Mouse (Mus musculus) CD4-positive, CD25-positive, alpha-beta regulatory T cell, adult 9 weeks (primary cell): ENCODE results near the gene S100z. TPM values are rescaled to one million over a fixed set of nuclear protein-coding genes. Genes with fewer than 3 reads are reported as not detected.

ENCODE experiments used
- polyA plus RNA-seq: library from polyadenylated mRNA; unstranded; fragments of 100-300 nt; shearing (Covaris generic); gene quantifications from one replicate; pipeline ENCODE4 v1.2.1, GENCODE M21; 2017

S100z gene
- not detected for polyA plus RNA-seq

DNA sequence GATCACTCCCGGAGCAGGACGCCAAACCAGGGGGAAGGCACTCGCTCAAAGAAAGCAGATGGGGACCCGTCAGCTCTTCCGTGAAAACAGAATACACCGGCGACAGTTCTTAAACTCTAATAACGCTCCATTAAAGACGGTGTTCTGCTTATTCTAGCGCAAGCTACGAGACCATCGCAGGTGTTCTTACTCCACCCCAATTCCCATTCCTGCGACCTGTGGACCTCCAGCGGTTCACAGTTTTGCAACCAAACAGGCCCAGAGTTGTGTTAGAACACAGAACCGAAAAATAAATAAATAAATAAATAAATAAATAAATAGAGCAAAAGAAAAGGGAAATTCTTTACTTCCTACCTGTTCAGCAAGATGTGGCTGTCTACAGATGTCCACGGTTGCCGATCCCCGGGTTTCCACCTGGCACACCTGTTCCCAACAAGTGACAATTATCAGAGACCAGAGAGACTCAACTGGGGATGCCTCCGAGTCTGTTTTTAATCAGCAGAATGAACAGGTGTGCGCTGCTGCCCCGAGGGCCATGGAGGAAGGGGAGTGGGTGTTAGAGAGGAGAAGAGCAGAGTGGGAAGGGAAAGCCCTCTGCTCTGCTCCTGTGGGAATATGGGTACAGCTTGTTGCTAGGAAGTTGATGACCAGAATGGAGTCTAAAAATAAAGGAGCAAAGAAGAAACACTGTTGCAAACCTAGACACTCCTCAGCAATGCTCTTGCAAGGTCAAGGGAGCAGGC, at the start of gene S100z:
TSS of gene S100z (minus strand) at position 51 of the 743 bp plus-strand sequence.

DNA sequence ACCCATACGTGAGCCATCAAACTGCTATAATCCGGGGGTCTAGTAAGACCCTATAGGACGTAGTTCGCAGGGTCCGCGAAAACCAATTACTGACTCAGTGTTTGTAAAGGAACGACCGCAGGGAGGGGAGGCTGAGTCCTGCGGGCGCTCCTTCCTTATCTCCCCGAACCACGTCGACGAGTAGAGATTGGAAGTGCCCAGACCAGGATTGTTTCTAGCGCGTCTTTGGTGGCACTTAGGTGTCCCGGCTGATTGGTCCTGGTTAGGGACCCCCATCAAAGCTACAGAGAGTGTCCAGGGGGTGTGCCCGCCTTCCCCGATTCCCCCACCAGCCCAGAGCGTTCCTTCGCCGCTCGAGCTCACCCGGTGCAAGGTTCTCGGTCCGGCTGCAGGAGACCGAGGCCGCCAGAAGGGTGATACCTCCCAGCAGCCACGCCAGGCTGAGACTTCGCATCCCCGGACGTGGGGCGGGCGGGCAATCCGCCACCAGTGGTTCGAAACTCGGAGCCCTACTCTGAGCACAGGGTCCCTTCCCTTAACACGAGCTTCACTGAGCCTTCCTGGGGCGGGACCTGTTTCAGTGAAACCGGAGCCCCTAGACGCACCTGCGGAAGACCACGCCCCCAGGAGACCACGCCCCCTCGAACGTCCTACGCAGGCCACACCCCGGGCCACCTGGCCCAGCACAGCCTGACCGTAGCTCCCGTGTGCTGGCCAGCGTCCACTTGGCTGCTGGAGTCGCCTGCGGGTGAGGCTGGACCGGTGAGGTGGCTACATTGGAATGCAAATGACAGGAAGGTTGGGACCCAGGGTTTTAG, 46.4 kb upstream of the S100z start, which contains the start of gene F2rl1:
TSS of gene F2rl1 (minus strand) at position 554 of the 818 bp plus-strand sequence.

DNA sequence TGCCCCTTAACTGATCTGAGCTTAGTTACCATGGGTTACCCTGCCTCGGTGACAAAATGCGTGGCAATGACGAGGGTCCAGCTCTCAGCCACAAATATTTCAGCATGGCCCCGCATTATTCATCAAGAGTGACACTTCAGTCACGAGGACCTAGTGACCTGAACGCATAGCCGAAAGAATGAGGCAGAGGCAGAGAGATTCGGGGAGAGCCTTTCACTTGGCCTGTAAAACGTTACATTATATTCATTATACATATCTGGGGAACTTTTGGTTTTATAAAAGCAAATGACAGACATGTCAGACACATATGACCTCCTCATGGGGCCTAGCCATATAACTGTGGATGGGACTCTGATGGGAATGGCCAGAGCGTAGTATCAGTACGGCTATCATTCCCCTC, 33.7 kb downstream of the S100z start, which contains the start of gene Crhbp:
TSS of gene Crhbp (minus strand) at position 101 of the 400 bp plus-strand sequence.

Other genes starting within 250 kb of the S100z start
- gene Pde8b, start 228.4 kb downstream of the S100z start, polyA plus RNA-seq, result 0.73 TPM
- gene Zbed3, start 155.1 kb downstream of the S100z start, polyA plus RNA-seq, result 1.6 TPM
- 4.6 TPM for gene Aggf1, start 103.4 kb downstream of the S100z start, polyA plus RNA-seq
- gene Crhbp, start 33.8 kb downstream of the S100z start, polyA plus RNA-seq, result not detected
- 25.7 TPM for gene F2rl1, start 46.5 kb upstream of the S100z start, polyA plus RNA-seq
- 46.9 TPM for gene F2r, start 139.8 kb upstream of the S100z start, polyA plus RNA-seq
- gene F2rl2, start 218.1 kb upstream of the S100z start, polyA plus RNA-seq, result 3.2 TPM